Mouse (Mus musculus): ENCODE results near the gene Inhbe. TPM values are rescaled to one million over a fixed set of nuclear protein-coding genes. Genes with fewer than 3 reads are reported as not detected.

Gene Inhbe
- polyA plus RNA-seq (2011; ENCODE audit: insufficient read length, low read depth, missing spikeins) = not detected in 2 replicates

GRCm38 (mm10) chr10:127353909-127354895 lies at the start of gene Inhbe:
Gene Inhbe, minus strand, starts transcription at chr10:127354411.
- no peak for TF ChIP-seq POLR2A (IDR thresholded peaks at IDR 0.05; ENCODE audit: low read depth, low read length)
- peak; percentile 29; the same call in 1 of the 2 replicates for TF ChIP-seq CTCF (IDR thresholded peaks at IDR 0.05; ENCODE audit: borderline replicate concordance, insufficient read depth, low read length)
- no peaks in the 10 kb centered on the region for H3K4me1 ChIP-seq (ENCODE audit: control insufficient read depth, insufficient read depth, low read length)

GRCm38 (mm10) chr10:127391774-127392173 lies 37.6 kb upstream of the Inhbe start:
- TF ChIP-seq CTCF (IDR thresholded peaks at IDR 0.05; ENCODE audit: borderline replicate concordance, insufficient read depth, low read length) (no peak), POLR2A (IDR thresholded peaks at IDR 0.05; ENCODE audit: low read depth, low read length) (no peak)
- H3K4me3 ChIP-seq (ENCODE audit: insufficient read depth, low read length) = no peak overlapping the region
- no peak overlapping the region for H3K27ac ChIP-seq (ENCODE audit: insufficient read depth, low read length)
- H3K4me1 ChIP-seq (ENCODE audit: control insufficient read depth, insufficient read depth, low read length) = no peaks in the 10 kb centered on the region

More at GRCm38 (mm10) chr10:127353909-127354895, at the start of gene Inhbe:
- Histone ChIP-seq H3K27ac (ENCODE audit: insufficient read depth, low read length) (no peak within 1 kb of the TSS), H3K4me3 (ENCODE audit: insufficient read depth, low read length) (no peak within 1 kb of the TSS)

- Histone ChIP-seq H3K4me1 (ENCODE audit: control insufficient read depth, insufficient read depth, low read length) (no peaks in the 10 kb centered on the region), H3K27ac (ENCODE audit: insufficient read depth, low read length) (peak overlapping the region; percentile 78), H3K4me3 (ENCODE audit: insufficient read depth, low read length) (peak overlapping the region; percentile 83)
- TF ChIP-seq POLR2A (IDR thresholded peaks at IDR 0.05; ENCODE audit: low read depth, low read length) (no peak), CTCF (IDR thresholded peaks at IDR 0.05; ENCODE audit: borderline replicate concordance, insufficient read depth, low read length) (no peak)
Observed at GRCm38 (mm10) chr10:127381743-127382134, 27.5 kb upstream of the Inhbe start.

- H3K27ac ChIP-seq (ENCODE audit: insufficient read depth, low read length) = peak overlapping the region; percentile 78
- peak; percentile 68 for TF ChIP-seq POLR2A (IDR thresholded peaks at IDR 0.05; ENCODE audit: low read depth, low read length)
- no peak for TF ChIP-seq CTCF (IDR thresholded peaks at IDR 0.05; ENCODE audit: borderline replicate concordance, insufficient read depth, low read length)
- peak overlapping the region; percentile 83 for H3K4me3 ChIP-seq (ENCODE audit: insufficient read depth, low read length)
- H3K4me1 ChIP-seq (ENCODE audit: control insufficient read depth, insufficient read depth, low read length) = no peaks in the 10 kb centered on the region
Observed at GRCm38 (mm10) chr10:127380767-127381742, 26.8 kb upstream of the Inhbe start.

- H3K4me3 ChIP-seq (ENCODE audit: insufficient read depth, low read length) = peak within 1 kb of the TSS; percentile 83
- no peak for TF ChIP-seq CTCF (IDR thresholded peaks at IDR 0.05; ENCODE audit: borderline replicate concordance, insufficient read depth, low read length)
- peak; percentile 54 for TF ChIP-seq POLR2A (IDR thresholded peaks at IDR 0.05; ENCODE audit: low read depth, low read length)
Observed at GRCm38 (mm10) chr10:127380251-127380691, 26.1 kb upstream of the Inhbe start, which contains the start of gene R3hdm2. Gene R3hdm2, plus strand, starts transcription at chr10:127380327.

GRCm38 (mm10) chr10:127379654-127380053 lies 25.4 kb upstream of the Inhbe start:
- Histone ChIP-seq H3K4me1 (ENCODE audit: control insufficient read depth, insufficient read depth, low read length) (no peaks in the 10 kb centered on the region), H3K27ac (ENCODE audit: insufficient read depth, low read length) (no peak overlapping the region), H3K4me3 (ENCODE audit: insufficient read depth, low read length) (peak overlapping the region; percentile 69)
- TF ChIP-seq POLR2A (IDR thresholded peaks at IDR 0.05; ENCODE audit: low read depth, low read length) (no peak), CTCF (IDR thresholded peaks at IDR 0.05; ENCODE audit: borderline replicate concordance, insufficient read depth, low read length) (no peak)

More at GRCm38 (mm10) chr10:127380251-127380691, 26.1 kb upstream of the Inhbe start, which contains the start of gene R3hdm2:
- Histone ChIP-seq H3K27ac (ENCODE audit: insufficient read depth, low read length) (peak within 1 kb of the TSS; percentile 78), H3K4me1 (ENCODE audit: control insufficient read depth, insufficient read depth, low read length) (no peaks in the 10 kb centered on the region)

GRCm38 (mm10) chr10:127377700-127378099 lies 23.5 kb upstream of the Inhbe start:
- TF ChIP-seq CTCF (IDR thresholded peaks at IDR 0.05; ENCODE audit: borderline replicate concordance, insufficient read depth, low read length) (no peak), POLR2A (IDR thresholded peaks at IDR 0.05; ENCODE audit: low read depth, low read length) (no peak)
- no peak overlapping the region for H3K27ac ChIP-seq (ENCODE audit: insufficient read depth, low read length)

GRCm38 (mm10) chr10:127371023-127371422 lies 16.8 kb upstream of the Inhbe start:
- TF ChIP-seq CTCF (IDR thresholded peaks at IDR 0.05; ENCODE audit: borderline replicate concordance, insufficient read depth, low read length) (no peak), POLR2A (IDR thresholded peaks at IDR 0.05; ENCODE audit: low read depth, low read length) (no peak)
- H3K27ac ChIP-seq (ENCODE audit: insufficient read depth, low read length) = no peak overlapping the region
- no peaks in the 10 kb centered on the region for H3K4me1 ChIP-seq (ENCODE audit: control insufficient read depth, insufficient read depth, low read length)
- no peak overlapping the region for H3K4me3 ChIP-seq (ENCODE audit: insufficient read depth, low read length)

More at GRCm38 (mm10) chr10:127377700-127378099, 23.5 kb upstream of the Inhbe start:
- Histone ChIP-seq H3K4me3 (ENCODE audit: insufficient read depth, low read length) (no peak overlapping the region), H3K4me1 (ENCODE audit: control insufficient read depth, insufficient read depth, low read length) (no peaks in the 10 kb centered on the region)

Measured in embryonic fibroblast, embryonic 13.5 days (primary cell).